Mouse (Mus musculus) liver, embryonic 15.5 days (tissue): ENCODE measurements around the gene Gm8947. TPM values are rescaled to one million over a fixed set of nuclear protein-coding genes. Genes with fewer than 3 reads are reported as not detected.
"Not testable (repeated sequence)": the region's sequence is repeated elsewhere in the genome, so short reads cannot be mapped to it uniquely, and the experiment has no call there.

ENCODE experiments used
- ATAC-seq: fragments of 200-750 bp; cut with Nextera tagmentation; 2 replicates; pipeline ENCODE4 v1.8.0; 2017; ENCODE audit warnings: moderate number of reproducible peaks, mild to moderate bottlenecking, moderate library complexity; ENCODE audit not compliant: insufficient read depth
- H3K27ac ChIP-seq: fragments of 300-500 bp; sonication (generic); replicated peaks from 2 replicates; pipeline ENCODE4 v1.5.1; 2015; ENCODE audit warnings: mild to moderate bottlenecking, inconsistent platforms
- H3K27me3 ChIP-seq: fragments of 300-500 bp; sonication (generic); 2 replicates; pipeline ENCODE4 v1.6.1; 2015; ENCODE audit warnings: mild to moderate bottlenecking, inconsistent platforms
- H3K36me3 ChIP-seq: fragments of 300-500 bp; sonication (generic); replicated peaks from 2 replicates; pipeline ENCODE4 v1.6.1; 2015; ENCODE audit warnings: moderate library complexity, mild to moderate bottlenecking, inconsistent platforms
- H3K4me1 ChIP-seq: fragments of 300-500 bp; sonication (generic); replicated peaks from 2 replicates; pipeline ENCODE4 v1.6.1; 2015; ENCODE audit warnings: inconsistent platforms
- H3K4me2 ChIP-seq: fragments of 300-500 bp; sonication (generic); 2 replicates; pipeline ENCODE4 v1.6.1; 2015; ENCODE audit warnings: moderate library complexity, mild to moderate bottlenecking, inconsistent platforms
- H3K4me3 ChIP-seq: fragments of 300-500 bp; sonication (generic); replicated peaks from 2 replicates; pipeline ENCODE4 v1.5.1; 2015; ENCODE audit warnings: mild to moderate bottlenecking, inconsistent platforms
- H3K9ac ChIP-seq: fragments of 300-500 bp; sonication (generic); 2 replicates; pipeline ENCODE4 v1.6.1; 2015; ENCODE audit warnings: moderate library complexity, mild to moderate bottlenecking, inconsistent platforms
- H3K9me3 ChIP-seq: fragments of 300-500 bp; sonication (generic); replicated peaks from 2 replicates; pipeline ENCODE4 v1.6.1; 2016; ENCODE audit warnings: inconsistent platforms
- whole genome bisulfite sequencing: fragments of 180-500 bp; shearing (Covaris S2); methylation state at CpG from one replicate; pipeline ENCODE4 v1.1.7; 2015; ENCODE audit warnings: mixed read lengths; ENCODE audit not compliant: insufficient replicate concordance; 5-methylcytosine and 5-hydroxymethylcytosine counted together
- polyA plus RNA-seq: library from polyadenylated mRNA; unstranded; fragments of >200 nt; fragmentation: Nextera tagmentation; extraction: Ambion mirVana; gene quantifications from 2 replicates; pipeline ENCODE4 v1.2.1, GENCODE M21; 2015

Gm8947 gene
- polyA plus RNA-seq, 1 experiment from 2014 or later, result 1.3 TPM

GRCm38 (mm10) chr1:151186186-151186585, 6.0 kb upstream of the Gm8947 start:
- H3K4me2 ChIP-seq, H3K36me3 ChIP-seq, H3K27me3 ChIP-seq, H3K4me3 ChIP-seq, H3K27ac ChIP-seq, H3K9me3 ChIP-seq, H3K9ac ChIP-seq, ATAC-seq, H3K4me1 ChIP-seq: not testable (repeated sequence)
- 71% methylated on average over 3 of the region's 3 CpGs for WGBS

GRCm38 (mm10) chr1:151186879-151187424, 5.2 kb upstream of the Gm8947 start:
- not testable (repeated sequence) for H3K4me1 ChIP-seq, H3K9me3 ChIP-seq, H3K36me3 ChIP-seq, H3K27me3 ChIP-seq, H3K4me3 ChIP-seq, H3K4me2 ChIP-seq, H3K27ac ChIP-seq, H3K9ac ChIP-seq
- ATAC-seq, result peak; percentile 25; the same call in 1 of the 2 replicates
- 54% methylated on average over 4 of the region's 4 CpGs for WGBS

DNA sequence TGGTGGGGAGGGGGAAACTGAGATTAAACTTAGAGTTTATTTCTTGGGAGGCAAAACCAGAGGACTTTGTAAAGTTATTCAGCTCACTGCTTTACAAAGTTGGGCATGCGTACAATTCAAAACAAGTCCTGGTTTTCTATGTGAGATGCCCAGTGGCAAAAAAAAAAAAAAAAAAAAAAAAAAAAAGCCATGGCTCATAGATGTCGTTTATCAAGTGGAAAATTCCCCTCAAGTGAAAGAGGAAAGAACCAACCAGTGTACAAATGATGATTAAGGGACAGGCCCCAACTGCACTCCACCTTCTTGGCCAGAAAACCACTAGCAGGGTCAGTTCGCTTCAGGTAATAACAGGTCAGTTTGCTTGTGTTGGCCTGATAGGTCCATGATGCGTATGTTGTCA, 3.7 kb upstream of the Gm8947 start:
- 71% methylated on average over 4 of the region's 4 CpGs for WGBS
- Histone ChIP-seq H3K9ac (no peak overlapping the region), H3K27ac (no peak overlapping the region), H3K4me1 (peaks cover 7% of the 10 kb centered on the region; the same call in 1 of the 2 replicates), H3K27me3 (no peaks in the 10 kb centered on the region), H3K4me2 (no peak overlapping the region), H3K36me3 (no peaks in the 10 kb centered on the region), H3K9me3 (no peaks in the 10 kb centered on the region), H3K4me3 (no peak overlapping the region)
- ATAC-seq, result no peak

- H3K27me3 ChIP-seq, ATAC-seq, H3K4me2 ChIP-seq, H3K9ac ChIP-seq, H3K36me3 ChIP-seq, H3K4me3 ChIP-seq, H3K9me3 ChIP-seq, H3K27ac ChIP-seq: not testable (repeated sequence)
- WGBS, result 85% methylated on average over 15 of the region's 15 CpGs
- H3K4me1 ChIP-seq, result peaks cover 11% of the 10 kb centered on the region
Observed at GRCm38 (mm10) chr1:151192739-151193138, 563 bp downstream of the Gm8947 start.

DNA sequence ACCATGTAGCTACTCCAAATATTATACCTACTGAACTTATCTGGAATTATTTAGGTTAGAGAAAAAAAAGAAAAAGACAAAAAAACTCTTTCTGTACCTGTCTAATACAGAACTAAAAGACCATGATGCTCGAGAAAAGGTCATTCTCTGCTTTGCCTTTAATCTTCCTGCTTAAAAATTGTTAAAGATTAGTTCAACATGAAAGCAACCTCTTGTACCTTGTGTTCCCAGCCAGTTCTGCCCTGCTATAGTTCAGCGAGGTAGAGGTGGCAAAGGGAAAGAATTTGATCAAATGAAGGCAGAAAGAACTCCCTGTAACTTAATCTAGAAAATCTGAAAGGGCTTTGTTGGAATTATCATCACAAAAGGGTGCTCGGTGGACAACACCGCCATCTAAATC, 3.8 kb downstream of the Gm8947 start:
- not testable (repeated sequence) for H3K27ac ChIP-seq, H3K9me3 ChIP-seq, H3K27me3 ChIP-seq, H3K4me3 ChIP-seq, H3K36me3 ChIP-seq, H3K9ac ChIP-seq, H3K4me2 ChIP-seq, ATAC-seq
- peaks cover 17% of the 10 kb centered on the region for H3K4me1 ChIP-seq
- 77% methylated on average over 4 of the region's 4 CpGs for WGBS

DNA sequence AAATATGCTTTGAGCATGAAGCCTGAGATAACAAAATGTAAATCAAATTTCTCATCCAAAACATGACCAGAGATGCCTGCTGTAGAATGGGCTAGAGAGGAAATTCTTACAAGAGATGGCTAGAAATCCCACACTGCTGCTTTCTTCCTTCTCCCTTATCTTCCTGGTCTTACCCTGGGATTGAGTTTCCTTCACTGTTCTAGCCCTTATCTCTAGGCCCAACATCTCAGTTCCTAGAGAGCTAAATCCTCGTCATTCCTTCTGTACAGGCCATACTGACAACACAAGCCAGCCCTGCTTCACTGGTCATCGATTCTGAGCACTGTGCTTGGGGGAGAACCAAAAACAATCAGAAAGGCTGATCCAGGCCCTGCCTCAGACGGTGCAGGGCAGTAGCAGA, 4.5 kb downstream of the Gm8947 start:
- 42% methylated on average over 3 of the region's 3 CpGs for WGBS
- not testable (repeated sequence) for H3K9me3 ChIP-seq, H3K4me3 ChIP-seq, H3K9ac ChIP-seq, H3K36me3 ChIP-seq, ATAC-seq, H3K27me3 ChIP-seq, H3K4me2 ChIP-seq, H3K27ac ChIP-seq
- H3K4me1 ChIP-seq, result peaks cover 17% of the 10 kb centered on the region

GRCm38 (mm10) chr1:151198120-151198519, 5.9 kb downstream of the Gm8947 start, which contains the start of gene Gm47995:
Gene Gm47995 (plus strand): TSS chr1:151198448.
- not testable (repeated sequence) for H3K27me3 ChIP-seq, H3K9me3 ChIP-seq, H3K27ac ChIP-seq, H3K9ac ChIP-seq, H3K4me2 ChIP-seq, H3K36me3 ChIP-seq, H3K4me3 ChIP-seq
- peak; percentile 68; the same call in 1 of the 2 replicates for ATAC-seq
- WGBS, result 35% methylated on average over 3 of the region's 4 CpGs
- peaks cover 12% of the 10 kb centered on the region for H3K4me1 ChIP-seq

DNA sequence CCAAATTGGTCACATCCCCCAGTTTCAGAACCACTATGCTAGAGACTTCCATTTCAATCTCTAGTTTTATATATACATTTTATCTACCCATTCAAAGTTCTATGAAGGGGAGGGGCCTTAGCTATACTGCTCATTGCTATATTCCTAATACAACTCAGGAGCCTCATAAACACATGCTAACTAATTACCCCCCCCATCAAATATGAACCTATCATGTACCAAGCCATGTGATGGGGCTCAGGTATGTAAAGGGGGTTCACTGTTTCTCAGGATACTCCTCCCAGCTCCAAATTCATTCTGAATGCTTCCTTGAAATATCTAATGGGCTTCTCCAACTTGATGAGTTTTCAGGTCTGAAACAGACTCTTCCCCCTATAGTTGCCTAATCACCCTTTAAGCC, 8.4 kb downstream of the Gm8947 start:
- H3K4me3 ChIP-seq, H3K9ac ChIP-seq, H3K36me3 ChIP-seq, H3K27me3 ChIP-seq, H3K4me2 ChIP-seq, ATAC-seq, H3K9me3 ChIP-seq, H3K27ac ChIP-seq: not testable (repeated sequence)
- peaks cover 12% of the 10 kb centered on the region for H3K4me1 ChIP-seq

GRCm38 (mm10) chr1:151202771-151203170, 10.6 kb downstream of the Gm8947 start:
- not testable (repeated sequence) for H3K4me3 ChIP-seq, H3K27ac ChIP-seq, H3K4me2 ChIP-seq, H3K9me3 ChIP-seq, H3K27me3 ChIP-seq, H3K4me1 ChIP-seq, H3K9ac ChIP-seq, H3K36me3 ChIP-seq
- 28% methylated on average over 3 of the region's 5 CpGs for WGBS
- ATAC-seq, result peak; percentile 60

DNA sequence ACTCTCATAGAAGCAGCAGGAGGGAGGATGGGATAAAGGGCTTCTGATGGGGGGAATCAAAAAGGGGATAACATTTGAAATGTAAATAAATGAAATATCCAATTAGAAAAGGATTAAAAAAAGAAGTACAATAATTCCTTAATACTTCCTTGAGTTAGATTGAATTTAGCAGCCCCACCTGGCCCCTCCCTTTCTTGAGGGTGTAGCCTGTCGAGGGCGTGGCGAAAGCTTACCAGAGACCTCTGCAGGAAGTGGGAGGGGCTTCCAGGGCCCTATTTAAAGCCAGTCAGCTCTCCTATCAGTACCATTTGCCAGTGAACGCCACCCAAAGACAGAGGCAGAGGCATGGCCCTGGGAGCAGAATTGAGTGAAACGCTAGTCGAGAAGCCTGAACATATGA, 11.6 kb downstream of the Gm8947 start, which contains the start of gene 3110040M04Rik:
3110040M04Rik (plus strand) TSS at position 304 of the 400 bp plus-strand sequence.
- H3K4me3 ChIP-seq, H3K9me3 ChIP-seq, H3K4me1 ChIP-seq, H3K36me3 ChIP-seq, H3K4me2 ChIP-seq, H3K27ac ChIP-seq, H3K9ac ChIP-seq, ATAC-seq, H3K27me3 ChIP-seq: not testable (repeated sequence)
- WGBS, result no CpG with 5 or more reads among the region's 6 CpGs

DNA sequence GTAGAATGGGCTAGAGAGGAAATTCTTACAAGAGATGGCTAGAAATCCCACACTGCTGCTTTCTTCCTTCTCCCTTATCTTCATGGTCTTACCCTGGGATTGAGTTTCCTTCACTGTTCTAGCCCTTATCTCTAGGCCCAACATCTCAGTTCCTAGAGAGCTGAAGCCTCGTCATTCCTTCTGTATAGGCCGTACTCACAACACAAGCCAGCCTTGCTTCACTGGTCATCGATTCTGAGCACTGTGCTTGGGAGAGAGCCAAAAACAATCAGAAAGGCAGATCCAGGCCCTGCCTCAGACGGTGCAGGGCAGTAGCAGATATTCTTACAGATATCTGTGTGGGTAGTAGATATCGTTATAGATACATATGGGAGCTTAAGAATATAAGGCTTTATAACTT, 16.3 kb downstream of the Gm8947 start:
- H3K27me3 ChIP-seq, H3K36me3 ChIP-seq, H3K9ac ChIP-seq, H3K4me2 ChIP-seq, H3K4me3 ChIP-seq, H3K9me3 ChIP-seq, H3K27ac ChIP-seq: not testable (repeated sequence)
- peaks cover 13% of the 10 kb centered on the region; the same call in 1 of the 2 replicates for H3K4me1 ChIP-seq
- ATAC-seq, result peak; percentile 70
- WGBS, result 43% methylated on average over 4 of the region's 5 CpGs

GRCm38 (mm10) chr1:151208944-151209343, 16.8 kb downstream of the Gm8947 start:
- H3K4me2 ChIP-seq, H3K27ac ChIP-seq, H3K27me3 ChIP-seq, H3K36me3 ChIP-seq, H3K9ac ChIP-seq, H3K4me3 ChIP-seq, H3K9me3 ChIP-seq: not testable (repeated sequence)
- H3K4me1 ChIP-seq, result peaks cover 13% of the 10 kb centered on the region; the same call in 1 of the 2 replicates
- peak; percentile 49; the same call in 1 of the 2 replicates for ATAC-seq
